Mouse (Mus musculus): Measurements from ENCODE around the gene Ly6g5b.

- TF ChIP-seq CTCF (conservative IDR thresholded peaks at IDR 0.05; ENCODE audit: insufficient read depth, insufficient read length, low read depth, low read length) (no peak), POLR2A (IDR thresholded peaks at IDR 0.05; ENCODE audit: low read depth, low read length) (no peak)
Measured at GRCm38 (mm10) chr17:35120745-35121142, 5.5 kb upstream of the Ly6g5b start.

All from kidney, adult 2 months (tissue).